Mouse (Mus musculus) limb, embryonic 15.5 days (tissue): ENCODE results near the gene Iqcj. TPM values are rescaled to one million over a fixed set of nuclear protein-coding genes. Genes with fewer than 3 reads are reported as not detected.

Experiments used
- ATAC-seq: fragments of 200-750 bp; cut with Nextera tagmentation; 2 replicates; pipeline ENCODE4 v1.8.0; 2017; ENCODE audit warnings: low read depth, moderate TSS enrichment; ENCODE audit not compliant: insufficient number of reproducible peaks, low FRiP score, low TSS enrichment
- H3K27ac ChIP-seq: fragments of 300-500 bp; sonication (generic); 2 replicates; pipeline ENCODE4 v1.5.1; 2015; ENCODE audit warnings: moderate library complexity, mild to moderate bottlenecking, inconsistent platforms
- H3K27me3 ChIP-seq: fragments of 300-500 bp; sonication (generic); 2 replicates; pipeline ENCODE4 v1.6.1; 2015; ENCODE audit warnings: inconsistent platforms
- H3K36me3 ChIP-seq: fragments of 300-500 bp; sonication (generic); 2 replicates; pipeline ENCODE4 v1.6.1; 2015; ENCODE audit warnings: inconsistent platforms
- H3K4me1 ChIP-seq: fragments of 300-500 bp; sonication (generic); 2 replicates; pipeline ENCODE4 v1.6.1; 2015; ENCODE audit warnings: inconsistent platforms
- H3K4me2 ChIP-seq: fragments of 300-500 bp; sonication (generic); 2 replicates; pipeline ENCODE4 v1.6.1; 2015; ENCODE audit warnings: mild to moderate bottlenecking, inconsistent platforms
- H3K4me3 ChIP-seq: fragments of 300-500 bp; sonication (generic); 2 replicates; pipeline ENCODE4 v1.5.1; 2015; ENCODE audit warnings: mild to moderate bottlenecking, inconsistent platforms
- H3K9ac ChIP-seq: fragments of 300-500 bp; sonication (generic); 2 replicates; pipeline ENCODE4 v1.6.1; 2015; ENCODE audit warnings: inconsistent platforms
- H3K9me3 ChIP-seq: fragments of 300-500 bp; sonication (generic); 2 replicates; pipeline ENCODE4 v1.6.1; 2016; ENCODE audit warnings: inconsistent platforms
- WGBS: fragments of 180-500 bp; shearing (Covaris S2); methylation state at CpG from one replicate; pipeline ENCODE4 v1.1.7; 2015; 5-methylcytosine and 5-hydroxymethylcytosine counted together
- polyA plus RNA-seq: library from polyadenylated mRNA; unstranded; fragments of >200 nt; fragmentation: Nextera tagmentation; extraction: Ambion mirVana; gene quantifications from 2 replicates; pipeline ENCODE4 v1.2.1, GENCODE M21; 2015

The Iqcj gene
- polyA plus RNA-seq, 1 experiment from 2014 or later: 0.15 TPM

DNA sequence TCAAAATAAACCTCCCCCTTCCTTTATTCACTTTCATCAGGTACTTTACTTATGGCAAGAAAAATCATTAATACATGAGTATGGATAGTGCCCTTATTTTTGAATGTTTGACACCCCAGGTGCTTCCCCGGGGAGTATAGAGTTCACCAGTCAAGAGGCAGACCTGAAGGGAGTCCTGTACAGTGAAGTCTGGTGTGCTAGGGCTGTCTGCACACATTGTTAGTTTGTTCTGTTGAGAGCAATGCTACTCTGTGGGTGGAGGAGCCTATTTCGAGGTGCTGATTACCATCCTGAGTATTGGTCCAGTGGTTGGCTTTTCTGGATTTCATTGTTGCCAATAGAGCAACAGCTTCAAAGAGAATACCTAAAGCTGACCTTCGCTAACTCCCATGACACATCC is 26.1 kb downstream of the Iqcj start:
- no peaks in the 10 kb centered on the region for H3K9me3 ChIP-seq
- no peak overlapping the region for H3K4me2 ChIP-seq
- WGBS: 85% methylated on average over 3 of the region's 3 CpGs
- H3K4me1 ChIP-seq: no peaks in the 10 kb centered on the region
- H3K36me3 ChIP-seq: no peaks in the 10 kb centered on the region
- no peak for ATAC-seq
- H3K27me3 ChIP-seq: no peaks in the 10 kb centered on the region
- no peak overlapping the region for H3K4me3 ChIP-seq
- H3K27ac ChIP-seq: no peak overlapping the region
- H3K9ac ChIP-seq: no peak overlapping the region

DNA sequence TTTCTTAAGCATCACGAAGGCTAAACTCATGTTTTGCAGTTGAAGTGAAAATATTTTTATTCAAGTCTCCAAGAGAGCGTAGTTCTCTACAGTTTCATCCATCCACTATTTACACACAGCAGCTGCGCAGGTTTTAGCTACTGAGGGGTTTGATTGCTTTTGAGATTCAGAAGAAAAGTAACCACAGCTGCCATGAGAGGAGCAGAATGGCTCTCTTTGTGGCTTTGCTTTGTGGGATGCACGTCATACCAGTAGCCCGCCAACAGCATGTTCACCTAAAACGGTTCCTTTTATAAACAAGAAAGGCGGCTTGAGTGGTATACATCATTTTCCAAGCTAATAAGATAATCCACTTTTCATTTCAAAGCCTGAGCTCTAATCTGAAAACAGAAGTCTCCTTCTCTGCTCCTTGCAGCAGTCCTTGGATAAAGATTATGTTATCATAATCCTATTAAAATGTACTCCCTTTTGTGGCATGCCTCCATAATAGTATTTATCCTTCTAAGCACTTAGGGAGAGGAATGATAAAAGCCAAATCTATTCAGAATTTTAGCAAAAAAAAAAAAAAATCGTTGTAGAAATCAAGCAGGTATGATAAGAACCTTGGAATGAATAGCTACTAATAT is 26.7 kb downstream of the Iqcj start:
- Histone ChIP-seq H3K4me2 (no peak overlapping the region), H3K27ac (no peak overlapping the region), H3K4me1 (no peaks in the 10 kb centered on the region), H3K9ac (no peak overlapping the region), H3K27me3 (no peaks in the 10 kb centered on the region), H3K9me3 (no peaks in the 10 kb centered on the region), H3K36me3 (no peaks in the 10 kb centered on the region), H3K4me3 (no peak overlapping the region)
- no peak for ATAC-seq
- 74% methylated on average over 8 of the region's 8 CpGs for WGBS

- no peaks in the 10 kb centered on the region for H3K9me3 ChIP-seq
- H3K27ac ChIP-seq: no peak overlapping the region
- WGBS: 81% methylated on average over 4 of the region's 4 CpGs
- no peak overlapping the region for H3K4me3 ChIP-seq
- H3K36me3 ChIP-seq: no peaks in the 10 kb centered on the region
- H3K9ac ChIP-seq: no peak overlapping the region
- no peak for ATAC-seq
- H3K27me3 ChIP-seq: no peaks in the 10 kb centered on the region
- H3K4me2 ChIP-seq: no peak overlapping the region
- H3K4me1 ChIP-seq: no peaks in the 10 kb centered on the region
Observed at GRCm38 (mm10) chr3:67923095-67923494, 31.1 kb downstream of the Iqcj start.

- no peak overlapping the region for H3K4me3 ChIP-seq
- H3K9me3 ChIP-seq: no peaks in the 10 kb centered on the region
- H3K4me1 ChIP-seq: no peaks in the 10 kb centered on the region
- H3K9ac ChIP-seq: no peak overlapping the region
- H3K36me3 ChIP-seq: no peaks in the 10 kb centered on the region
- 70% methylated on average over 2 of the region's 2 CpGs for WGBS
- H3K4me2 ChIP-seq: no peak overlapping the region
- ATAC-seq: no peak
- H3K27me3 ChIP-seq: no peaks in the 10 kb centered on the region
- no peak overlapping the region for H3K27ac ChIP-seq
Observed at GRCm38 (mm10) chr3:67925453-67925852, 33.4 kb downstream of the Iqcj start.

GRCm38 (mm10) chr3:67930424-67931133 is 38.6 kb downstream of the Iqcj start:
- H3K27me3 ChIP-seq: no peaks in the 10 kb centered on the region
- no peaks in the 10 kb centered on the region for H3K36me3 ChIP-seq
- 84% methylated on average over 10 of the region's 10 CpGs for WGBS
- H3K4me1 ChIP-seq: no peaks in the 10 kb centered on the region
- no peak overlapping the region for H3K27ac ChIP-seq
- H3K4me2 ChIP-seq: no peak overlapping the region
- no peak overlapping the region for H3K4me3 ChIP-seq
- ATAC-seq: no peak
- H3K9me3 ChIP-seq: no peaks in the 10 kb centered on the region
- H3K9ac ChIP-seq: no peak overlapping the region

DNA sequence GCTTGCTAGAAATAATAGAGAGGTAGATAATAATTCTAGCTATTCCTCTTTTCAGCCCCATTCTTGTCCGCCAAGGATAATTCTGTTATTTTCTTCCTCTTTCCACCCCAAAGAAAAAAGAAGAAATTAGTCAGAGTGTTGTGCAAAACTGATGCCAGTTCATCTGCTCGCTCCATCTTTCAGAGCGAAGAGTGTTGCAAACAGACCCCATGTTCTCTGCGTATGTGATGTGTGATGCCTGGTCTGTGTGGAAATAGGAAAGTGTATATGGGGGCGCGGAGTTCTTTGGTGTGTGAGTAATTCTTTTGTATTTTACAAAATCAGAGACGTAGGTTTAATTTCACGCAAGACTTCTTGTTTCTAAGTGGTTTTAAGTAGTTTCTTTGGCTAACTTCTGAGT is 39.2 kb downstream of the Iqcj start:
- ATAC-seq: no peak
- Histone ChIP-seq H3K4me1 (no peaks in the 10 kb centered on the region), H3K4me3 (no peak overlapping the region), H3K9me3 (no peaks in the 10 kb centered on the region), H3K9ac (no peak overlapping the region), H3K36me3 (no peaks in the 10 kb centered on the region), H3K27me3 (no peaks in the 10 kb centered on the region), H3K4me2 (no peak overlapping the region), H3K27ac (no peak overlapping the region)
- 90% methylated on average over 8 of the region's 8 CpGs for WGBS

DNA sequence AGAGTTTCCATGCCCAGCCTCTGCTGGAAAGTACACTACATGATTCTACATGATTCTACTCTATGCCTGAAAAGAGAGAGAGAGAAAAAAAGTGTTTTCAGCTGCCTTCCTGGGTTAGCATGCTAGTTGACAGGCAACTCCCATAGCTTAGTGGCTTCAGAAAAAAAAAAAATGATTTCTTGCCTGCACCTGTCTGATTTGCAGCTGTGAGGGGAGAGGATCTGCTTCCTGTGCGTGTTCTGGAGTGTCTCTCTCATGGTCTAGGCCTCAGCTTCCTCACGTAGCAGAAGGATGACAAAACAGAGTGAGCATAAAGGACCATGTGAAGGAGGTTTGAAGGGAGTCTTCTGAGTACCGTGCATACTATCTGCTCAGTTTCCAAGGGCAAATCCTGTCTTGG is 39.9 kb downstream of the Iqcj start:
- H3K9me3 ChIP-seq: no peaks in the 10 kb centered on the region
- no peak overlapping the region for H3K27ac ChIP-seq
- H3K9ac ChIP-seq: no peak overlapping the region
- H3K27me3 ChIP-seq: no peaks in the 10 kb centered on the region
- no peak for ATAC-seq
- no peak overlapping the region for H3K4me3 ChIP-seq
- 61% methylated on average over 3 of the region's 3 CpGs for WGBS
- H3K4me1 ChIP-seq: no peaks in the 10 kb centered on the region
- no peaks in the 10 kb centered on the region for H3K36me3 ChIP-seq
- no peak overlapping the region for H3K4me2 ChIP-seq

GRCm38 (mm10) chr3:67935829-67936228 is 43.8 kb downstream of the Iqcj start:
- no peak for ATAC-seq
- WGBS: 69% methylated on average over 3 of the region's 3 CpGs

DNA sequence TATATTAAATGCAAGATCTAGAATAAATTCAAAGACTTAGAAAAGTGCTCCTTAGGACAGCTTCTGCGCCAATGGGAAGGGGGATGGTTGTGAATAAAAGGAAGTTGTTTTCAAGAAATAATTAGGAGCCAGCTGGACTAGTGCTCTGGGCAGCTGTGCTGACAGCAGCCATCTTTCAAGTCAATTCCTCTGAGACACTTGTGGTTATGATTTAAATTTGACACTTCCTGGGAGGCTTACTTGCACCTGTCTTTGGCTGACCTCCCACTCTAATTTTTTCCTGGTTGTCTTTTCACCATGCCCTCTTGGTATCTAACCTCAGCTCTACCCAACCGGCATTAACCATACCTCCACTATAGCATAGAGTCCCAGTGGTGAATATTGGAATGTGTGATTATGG is 55.0 kb downstream of the Iqcj start:
- no peak for ATAC-seq
- WGBS: 70% methylated on average over 2 of the region's 2 CpGs
- H3K4me2 ChIP-seq: no peak overlapping the region
- H3K9ac ChIP-seq: no peak overlapping the region
- no peaks in the 10 kb centered on the region for H3K9me3 ChIP-seq
- H3K27me3 ChIP-seq: no peaks in the 10 kb centered on the region
- H3K4me1 ChIP-seq: no peaks in the 10 kb centered on the region
- no peak overlapping the region for H3K27ac ChIP-seq
- H3K4me3 ChIP-seq: no peak overlapping the region
- no peaks in the 10 kb centered on the region for H3K36me3 ChIP-seq

More at GRCm38 (mm10) chr3:67935829-67936228, 43.8 kb downstream of the Iqcj start:
- Histone ChIP-seq H3K36me3 (no peaks in the 10 kb centered on the region), H3K27ac (no peak overlapping the region), H3K9ac (no peak overlapping the region), H3K4me2 (no peak overlapping the region), H3K4me3 (no peak overlapping the region), H3K4me1 (no peaks in the 10 kb centered on the region), H3K9me3 (no peaks in the 10 kb centered on the region), H3K27me3 (no peaks in the 10 kb centered on the region)

- no peaks in the 10 kb centered on the region for H3K36me3 ChIP-seq
- H3K9me3 ChIP-seq: no peaks in the 10 kb centered on the region
- no peaks in the 10 kb centered on the region for H3K4me1 ChIP-seq
- H3K27ac ChIP-seq: no peak overlapping the region
- WGBS: 56% methylated on average over 5 of the region's 5 CpGs
- no peak overlapping the region for H3K4me2 ChIP-seq
- H3K4me3 ChIP-seq: no peak overlapping the region
- H3K9ac ChIP-seq: no peak overlapping the region
- no peaks in the 10 kb centered on the region for H3K27me3 ChIP-seq
- no peak for ATAC-seq
Observed at GRCm38 (mm10) chr3:67952517-67952940, 60.5 kb downstream of the Iqcj start.

GRCm38 (mm10) chr3:67954459-67955065 is 62.5 kb downstream of the Iqcj start:
- no peak for ATAC-seq
- no peaks in the 10 kb centered on the region for H3K4me1 ChIP-seq
- 36% methylated on average over 5 of the region's 5 CpGs for WGBS

DNA sequence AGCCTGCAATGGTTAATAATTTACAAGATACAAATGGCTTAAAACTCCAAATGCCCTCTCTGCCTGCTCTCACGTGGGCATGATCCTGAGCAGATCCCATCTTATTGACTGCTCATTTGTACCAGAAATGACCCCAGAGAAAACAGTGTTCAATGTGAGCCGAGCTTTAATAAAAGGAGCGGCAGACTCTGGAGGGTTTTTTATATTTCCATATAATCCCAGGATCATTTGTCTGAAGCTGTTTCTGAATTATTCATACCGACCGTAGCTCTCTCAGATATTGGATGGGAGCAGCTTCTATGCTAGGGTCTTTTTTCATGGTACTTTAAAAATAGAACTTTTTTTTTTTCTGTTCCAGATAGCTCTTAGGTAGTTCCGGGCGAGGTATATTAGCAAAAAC is 67.7 kb downstream of the Iqcj start:
- no peak overlapping the region for H3K4me2 ChIP-seq
- no peaks in the 10 kb centered on the region for H3K36me3 ChIP-seq
- no peaks in the 10 kb centered on the region for H3K9me3 ChIP-seq
- H3K9ac ChIP-seq: no peak overlapping the region
- no peak overlapping the region for H3K27ac ChIP-seq
- WGBS: 50% methylated on average over 7 of the region's 7 CpGs
- no peaks in the 10 kb centered on the region for H3K4me1 ChIP-seq
- H3K4me3 ChIP-seq: no peak overlapping the region
- no peak for ATAC-seq
- no peaks in the 10 kb centered on the region for H3K27me3 ChIP-seq

More at GRCm38 (mm10) chr3:67954459-67955065, 62.5 kb downstream of the Iqcj start:
- Histone ChIP-seq H3K27ac (no peak overlapping the region), H3K27me3 (no peaks in the 10 kb centered on the region), H3K36me3 (no peaks in the 10 kb centered on the region), H3K9ac (no peak overlapping the region), H3K4me2 (no peak overlapping the region), H3K9me3 (no peaks in the 10 kb centered on the region), H3K4me3 (no peak overlapping the region)
